Mouse (Mus musculus) 3T3-L1 (cell line): ENCODE measurements around the gene Fibp.

ENCODE experiments used
- DNase-seq: peaks from one replicate; pipeline ENCODE4 v3.0.0-alpha.2; 2015; ENCODE audit warnings: low read depth, low spot score

Gene Fibp

DNA sequence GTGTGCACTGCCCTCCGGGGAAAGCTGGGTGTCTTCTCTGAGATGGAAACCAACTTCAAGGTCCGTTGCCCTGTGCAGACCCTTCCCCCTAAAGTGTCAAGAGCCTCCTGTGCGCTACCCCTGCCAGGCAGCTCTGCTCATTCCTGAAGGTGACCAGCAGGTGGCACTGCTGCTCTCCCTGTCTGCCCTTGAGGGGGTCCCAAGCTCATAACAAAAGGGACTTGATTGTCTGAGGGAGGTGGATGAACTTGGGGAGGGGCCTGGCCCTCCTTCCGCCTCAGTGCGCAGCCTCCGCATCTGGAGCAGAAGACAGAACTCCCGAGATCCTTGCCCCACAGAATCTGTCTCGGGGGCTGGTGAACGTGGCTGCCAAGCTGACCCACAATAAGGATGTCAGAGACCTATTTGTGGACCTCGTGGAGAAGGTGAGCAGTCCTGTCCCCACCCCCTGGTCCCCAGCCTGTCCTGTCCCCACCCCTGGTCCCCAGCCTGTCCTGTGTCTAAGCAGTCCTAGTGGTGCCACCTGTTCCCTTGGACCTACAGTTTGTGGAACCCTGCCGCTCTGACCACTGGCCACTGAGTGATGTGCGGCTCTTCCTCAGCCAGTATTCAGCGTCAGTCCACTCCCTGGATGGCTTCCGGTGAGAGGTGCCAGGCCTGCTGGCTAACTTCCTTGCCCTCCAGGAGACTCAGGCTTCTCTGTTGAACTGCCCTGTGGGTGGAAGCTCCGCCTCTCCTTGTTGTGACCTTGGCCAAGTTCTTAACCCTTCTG lies 3.6 kb downstream of the Fibp start:
- DNase-seq, result peak; percentile 59

DNA sequence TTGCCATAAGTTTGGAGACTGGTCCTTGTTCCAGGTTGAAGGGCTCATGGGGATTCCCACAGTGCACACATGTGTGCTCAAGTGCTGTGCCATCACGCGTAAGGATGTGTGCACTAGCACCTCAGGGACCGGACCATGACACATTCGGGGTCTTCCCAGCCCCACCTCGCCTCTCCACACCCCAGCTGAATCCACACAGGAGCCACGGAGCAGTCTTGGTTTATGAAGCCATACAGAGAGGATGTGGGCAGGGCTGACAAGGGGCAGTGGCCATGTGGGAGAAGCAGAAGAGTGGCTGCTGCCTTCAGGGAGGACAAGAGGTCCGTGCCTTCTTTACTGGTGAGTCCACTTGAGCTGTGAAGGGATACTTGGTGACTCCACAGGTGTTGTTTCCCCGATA lies 4.6 kb downstream of the Fibp start:
- no peak for DNase-seq

DNA sequence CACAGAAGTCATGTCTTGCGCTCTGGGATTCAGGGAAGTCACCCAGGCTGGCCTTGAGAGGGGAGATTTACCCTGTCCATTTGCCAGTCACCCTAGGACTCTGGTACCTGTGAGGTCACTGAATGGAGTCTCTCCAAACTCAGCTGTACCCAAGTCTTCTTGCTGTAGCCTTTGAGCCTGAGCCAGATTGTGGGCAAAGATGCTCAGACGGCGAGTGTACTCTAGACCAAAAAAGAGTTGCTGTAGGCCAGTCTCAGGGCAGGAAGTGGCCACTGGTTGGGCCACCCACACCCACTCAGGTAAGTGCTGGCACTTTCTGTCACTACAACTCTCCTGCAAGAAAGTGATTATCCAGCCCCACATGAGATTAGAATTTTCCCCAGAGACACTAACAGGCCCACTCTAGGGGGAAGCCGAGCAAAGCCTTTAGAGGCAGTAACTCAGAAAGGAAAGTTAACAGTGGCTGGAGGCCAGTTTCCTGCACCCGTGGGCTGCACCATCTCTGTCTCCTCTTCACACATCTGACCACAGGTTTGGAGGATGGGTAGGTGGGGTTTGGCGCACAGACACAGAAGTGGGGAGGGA lies 6.6 kb downstream of the Fibp start:
- DNase-seq, result peak; percentile 84

DNA sequence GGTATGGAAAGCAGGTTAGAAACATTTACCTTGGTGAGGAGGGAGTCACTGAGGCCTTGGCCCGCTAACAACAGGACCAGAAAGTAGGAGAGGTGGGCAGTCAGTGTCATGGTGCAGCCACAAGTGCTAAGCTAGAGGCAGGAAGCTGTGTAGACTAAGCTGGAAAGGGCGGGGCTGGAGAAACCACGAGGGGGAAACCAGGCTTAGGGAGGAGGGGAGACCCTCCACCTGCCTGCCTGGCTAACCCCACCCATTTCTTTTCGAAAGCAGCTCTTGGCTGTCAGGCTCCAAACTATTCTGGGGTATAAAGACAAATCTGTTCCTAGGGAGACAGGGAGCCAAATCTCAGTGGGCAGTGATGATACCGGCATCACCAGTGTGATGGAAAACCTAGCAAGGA lies 8.0 kb downstream of the Fibp start, which contains the start of gene Ctsw:
TSS of gene Ctsw (minus strand) at position 134 of the 400 bp plus-strand sequence.
- DNase-seq, result no peak

DNA sequence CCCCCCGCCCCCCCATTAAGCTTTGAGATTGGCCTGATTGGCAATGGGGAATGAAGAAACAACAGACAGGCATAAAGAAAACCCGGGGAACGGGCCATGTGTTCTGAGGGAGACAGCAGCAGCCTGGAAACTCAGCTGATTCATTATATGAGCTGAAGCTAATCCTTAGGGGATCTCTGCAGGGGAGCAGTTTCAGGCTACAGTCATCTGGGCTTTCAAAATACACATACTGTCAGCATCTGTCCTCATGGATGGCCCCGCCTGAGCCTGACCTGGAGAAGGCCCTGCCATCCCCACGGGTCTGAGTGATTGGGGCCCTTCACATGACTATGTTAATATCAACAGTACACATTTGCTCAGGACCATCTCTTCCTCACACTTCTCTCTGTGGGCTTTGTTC lies 11.4 kb downstream of the Fibp start:
- DNase-seq, result peak; percentile 77

DNA sequence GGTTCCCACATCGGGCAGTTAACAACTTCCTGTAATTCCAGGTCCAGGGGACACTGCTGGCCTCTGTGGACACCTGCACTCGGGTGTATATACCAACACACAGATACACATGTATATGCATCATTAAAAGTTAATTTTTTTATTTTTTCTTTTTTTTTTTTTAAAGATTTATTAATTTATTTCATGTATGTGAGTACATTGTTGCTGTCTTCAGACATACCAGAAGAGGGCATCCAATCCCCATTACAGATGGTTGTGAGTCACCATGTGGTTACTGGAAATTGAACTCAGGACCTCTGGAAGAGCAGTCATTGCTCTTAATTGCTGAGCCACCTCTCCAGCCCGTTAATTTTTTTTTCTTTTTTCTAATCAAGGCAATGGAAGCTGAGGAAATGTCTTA lies 12.4 kb downstream of the Fibp start:
- peak; percentile 71 for DNase-seq

DNA sequence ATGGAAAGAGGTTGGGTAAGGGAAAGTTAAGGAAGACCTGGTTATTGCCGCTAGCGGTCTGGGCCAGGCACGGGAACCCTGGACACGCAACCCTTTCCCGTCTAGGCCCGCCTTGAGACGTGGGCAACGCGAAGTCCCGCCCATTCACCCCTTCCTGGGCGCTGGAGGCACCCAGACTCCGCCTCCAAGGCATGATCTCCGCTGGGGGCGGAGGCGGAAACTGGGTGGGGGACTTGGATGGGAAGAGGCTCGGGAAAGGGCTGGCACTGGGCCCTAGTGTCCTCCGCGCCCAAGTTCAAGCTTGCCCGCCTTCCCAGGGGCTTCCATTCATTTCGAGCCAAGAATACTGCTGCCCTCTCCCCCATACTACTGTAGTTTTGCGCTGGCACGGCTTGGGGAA lies 13.3 kb downstream of the Fibp start, which contains the start of gene Efemp2:
TSS of gene Efemp2 (plus strand) at position 235 of the 400 bp plus-strand sequence.
- peak; percentile 95 for DNase-seq

DNA sequence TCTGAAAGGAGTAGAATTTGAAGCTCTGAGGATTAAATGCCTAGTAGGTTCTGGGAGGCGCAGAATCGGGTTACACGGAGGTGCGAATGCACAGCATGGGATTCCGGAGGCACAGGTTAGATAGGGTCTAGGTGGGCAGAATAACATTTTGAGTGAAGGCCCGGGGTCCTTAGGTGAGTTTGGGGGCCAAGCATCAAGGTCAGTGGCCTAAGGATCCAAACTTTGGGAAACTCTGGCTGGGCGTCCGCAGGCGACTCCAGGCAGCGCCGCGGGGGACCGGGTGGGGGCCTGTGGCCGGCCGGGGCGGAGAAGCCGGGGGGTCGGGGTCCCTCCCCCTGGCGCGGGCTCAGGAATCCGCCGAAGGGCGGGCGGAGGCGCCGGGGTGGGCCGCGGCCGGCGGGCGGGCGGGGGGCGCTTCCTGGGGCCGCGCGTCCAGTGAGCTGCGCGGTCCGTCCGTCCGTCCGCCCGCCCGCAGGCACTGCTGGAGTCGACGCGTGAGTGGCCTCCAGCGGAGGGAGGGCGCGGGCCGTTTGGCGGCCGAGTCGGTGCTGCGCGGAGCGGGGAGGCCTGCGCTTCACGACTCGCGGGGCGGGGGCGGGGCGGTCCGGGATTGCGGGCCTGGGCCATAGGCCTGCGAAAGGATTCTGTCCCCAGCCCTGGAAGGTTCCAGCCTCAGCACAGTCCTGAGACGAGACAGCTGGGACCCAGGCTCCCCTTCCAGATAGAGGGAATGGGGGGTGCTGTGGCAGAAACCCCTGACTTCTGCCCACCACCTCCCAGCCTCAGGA lies 14.1 kb downstream of the Fibp start:
- peak; percentile 65 for DNase-seq

DNA sequence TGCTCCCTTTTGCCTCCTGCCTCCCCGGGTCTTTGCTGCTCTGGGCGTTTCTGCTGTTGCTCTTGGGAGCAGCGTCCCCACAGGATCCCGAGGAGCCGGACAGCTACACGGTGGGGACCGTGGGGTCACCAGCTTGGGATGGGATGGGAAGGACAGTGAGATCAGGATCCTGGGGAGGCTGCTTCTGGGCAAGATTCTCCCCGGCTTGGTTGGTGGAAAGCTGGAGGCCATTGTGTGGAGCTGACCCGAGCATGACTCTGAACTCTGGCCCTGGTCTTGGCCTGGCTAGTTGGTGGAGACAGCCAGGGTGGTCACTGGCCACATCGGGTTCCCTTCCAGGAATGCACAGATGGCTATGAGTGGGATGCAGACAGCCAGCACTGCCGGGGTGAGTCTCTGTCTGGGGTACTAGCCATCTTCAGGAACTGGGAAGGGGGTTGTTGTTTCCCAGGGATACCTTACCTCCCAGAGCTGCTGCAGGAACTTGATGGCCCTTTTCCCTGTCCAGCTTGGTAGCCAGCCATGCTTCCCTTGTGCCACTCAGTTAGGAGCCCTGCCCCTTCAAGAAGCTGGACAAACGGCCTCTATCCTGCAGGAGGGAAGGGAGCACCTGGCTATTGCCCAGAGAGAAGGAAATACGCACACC lies 14.8 kb downstream of the Fibp start:
- peak; percentile 58 for DNase-seq

DNA sequence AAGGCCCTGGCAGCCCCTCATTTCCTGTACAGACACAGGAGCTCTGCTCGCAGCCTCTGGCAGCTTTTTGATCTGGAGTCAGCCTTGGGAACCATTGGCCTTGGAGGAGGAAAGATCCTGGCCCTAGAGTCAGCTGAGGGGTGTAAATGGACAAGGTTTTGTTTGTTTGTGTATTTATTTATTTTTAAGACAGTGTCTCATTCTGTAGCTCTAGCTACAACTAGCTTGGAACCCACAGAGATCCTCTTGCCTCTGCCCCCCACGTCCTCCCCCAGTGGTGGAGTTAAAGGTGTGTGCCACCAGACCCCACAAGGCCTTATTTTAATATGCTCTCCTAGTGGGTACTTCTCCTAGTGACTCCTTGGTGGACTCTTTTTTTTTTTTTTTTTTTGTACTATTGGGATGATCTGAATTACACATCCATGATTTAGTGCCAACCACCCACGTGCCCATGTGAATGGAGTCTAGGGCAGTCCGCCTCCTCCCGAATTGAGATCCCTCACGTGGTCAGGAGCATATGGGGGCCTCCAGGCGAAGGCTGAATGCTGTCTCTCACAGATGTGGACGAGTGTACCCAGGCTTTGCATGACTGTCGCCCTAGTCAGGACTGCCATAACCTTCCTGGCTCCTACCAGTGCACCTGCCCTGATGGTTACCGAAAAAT lies 16.7 kb downstream of the Fibp start:
- no peak for DNase-seq

DNA sequence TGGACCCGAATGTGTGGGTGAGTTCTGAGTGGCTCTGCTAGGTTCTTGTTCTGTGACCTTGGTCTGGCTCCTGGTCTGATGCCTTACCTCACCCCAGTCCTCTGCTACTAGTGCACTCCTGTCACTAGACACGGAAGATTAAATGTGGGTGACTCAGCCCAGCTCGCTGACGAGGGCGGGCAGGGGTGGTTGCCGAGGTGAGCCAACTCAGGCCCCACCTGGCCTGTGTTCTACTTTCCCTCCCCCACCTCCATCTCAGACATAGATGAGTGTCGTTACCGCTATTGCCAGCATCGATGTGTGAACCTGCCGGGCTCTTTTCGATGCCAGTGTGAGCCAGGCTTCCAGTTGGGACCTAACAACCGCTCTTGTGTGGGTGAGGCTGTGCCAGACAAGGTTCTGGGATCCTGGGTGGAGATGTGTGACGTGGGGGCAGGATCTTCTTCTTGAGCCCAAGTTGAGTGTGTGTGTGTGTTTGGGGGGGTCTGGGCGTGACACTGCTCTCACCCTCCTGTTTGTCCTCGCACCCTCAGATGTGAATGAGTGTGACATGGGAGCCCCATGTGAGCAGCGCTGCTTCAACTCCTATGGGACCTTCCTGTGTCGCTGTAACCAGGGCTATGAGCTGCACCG lies 17.4 kb downstream of the Fibp start:
- no peak for DNase-seq

DNA sequence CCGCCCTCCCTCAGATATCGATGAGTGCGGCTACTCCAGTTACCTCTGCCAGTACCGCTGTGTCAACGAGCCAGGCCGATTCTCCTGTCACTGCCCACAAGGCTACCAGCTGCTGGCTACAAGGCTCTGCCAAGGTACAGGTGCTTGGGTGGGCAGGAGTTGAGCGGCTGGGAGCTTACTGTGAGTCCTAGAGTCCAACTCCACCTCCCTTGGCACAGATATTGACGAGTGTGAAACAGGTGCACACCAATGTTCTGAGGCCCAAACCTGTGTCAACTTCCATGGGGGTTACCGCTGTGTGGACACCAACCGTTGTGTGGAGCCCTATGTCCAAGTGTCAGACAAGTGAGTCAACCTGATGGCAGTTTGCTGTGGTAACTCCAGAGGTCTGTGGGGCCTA lies 19.6 kb downstream of the Fibp start:
- no peak for DNase-seq

DNA sequence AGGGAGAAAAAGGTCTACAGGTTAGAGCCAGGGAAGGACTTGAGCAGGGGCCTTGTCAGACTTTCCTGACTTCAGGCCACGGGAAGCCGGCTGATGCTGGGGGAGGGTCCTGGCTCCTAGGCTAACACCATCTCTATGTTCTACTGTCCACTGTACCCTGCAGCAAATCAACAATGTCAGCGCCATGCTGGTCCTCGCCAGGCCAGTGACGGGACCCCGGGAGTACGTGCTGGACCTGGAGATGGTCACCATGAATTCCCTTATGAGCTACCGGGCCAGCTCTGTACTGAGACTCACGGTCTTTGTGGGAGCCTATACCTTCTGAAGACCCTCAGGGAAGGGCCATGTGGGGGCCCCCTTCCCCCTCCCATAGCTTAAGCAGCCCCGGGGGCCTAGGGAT lies 21.0 kb downstream of the Fibp start:
- DNase-seq, result no peak

DNA sequence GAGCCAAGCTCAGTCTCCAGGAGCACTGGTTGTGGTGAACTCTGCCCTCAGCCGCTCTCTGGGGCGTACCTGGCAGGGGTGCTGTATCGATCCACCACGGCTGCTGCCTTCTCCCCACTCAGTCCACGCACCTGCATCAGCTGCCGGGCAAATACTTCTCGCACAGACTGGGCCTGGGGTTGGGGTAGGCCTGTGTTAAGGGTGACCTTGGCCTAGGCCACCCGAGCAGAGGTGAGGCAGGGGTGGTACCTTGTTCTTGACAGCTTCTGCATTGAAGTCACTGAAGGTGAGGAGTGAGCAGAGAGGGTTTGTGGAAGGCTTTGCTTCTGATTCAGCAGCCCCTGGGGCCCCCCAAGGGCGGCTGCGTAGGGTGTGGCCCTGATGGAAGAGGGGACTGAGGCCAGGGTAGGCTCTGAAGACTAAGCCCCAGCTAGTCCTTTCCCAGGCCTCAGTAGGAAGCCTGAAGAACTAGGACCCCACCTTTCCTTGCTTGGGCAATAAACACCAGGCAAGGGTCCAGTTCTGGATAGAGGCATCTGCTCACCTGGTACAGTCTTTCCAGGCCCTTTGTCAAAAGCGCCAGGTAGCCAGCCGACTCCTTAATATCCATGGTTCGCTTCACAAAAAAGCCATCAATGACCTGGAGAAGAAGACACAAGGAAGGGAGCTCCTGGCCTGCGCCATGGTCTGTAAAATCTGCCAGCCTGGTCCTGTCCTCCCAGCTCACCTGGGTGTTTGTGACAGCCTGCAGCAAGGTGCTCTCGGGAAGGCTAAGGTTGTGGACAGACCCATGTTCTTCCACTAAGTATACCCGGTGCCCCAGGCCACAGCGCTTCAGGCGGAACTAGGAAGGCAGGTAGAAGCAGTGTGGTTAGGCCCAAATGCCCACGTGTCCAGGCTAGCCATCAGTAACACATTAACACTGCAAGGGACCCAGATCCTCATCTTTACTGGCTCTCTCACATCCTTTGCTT lies 23.3 kb downstream of the Fibp start:
- no peak for DNase-seq

DNA sequence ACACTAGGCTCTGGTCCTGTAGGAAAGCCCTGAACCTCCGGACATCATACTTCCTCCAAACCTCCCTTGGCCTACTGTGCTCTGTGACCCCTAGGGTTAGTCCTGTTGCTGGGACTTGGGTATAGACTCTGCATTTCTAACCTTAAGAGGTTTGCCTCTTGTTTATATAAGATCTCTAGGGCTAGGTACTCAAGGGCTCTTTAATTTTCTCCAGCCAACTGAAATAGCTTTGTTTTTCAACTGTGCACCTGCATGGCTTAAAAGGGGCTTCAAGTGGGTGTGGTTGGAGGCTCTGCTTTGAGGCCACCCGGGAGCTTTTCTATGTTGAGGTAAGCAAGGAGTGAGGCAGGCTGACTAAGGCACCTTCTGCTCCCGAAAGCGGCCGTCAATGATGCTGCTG lies 24.1 kb downstream of the Fibp start:
- no peak for DNase-seq

DNA sequence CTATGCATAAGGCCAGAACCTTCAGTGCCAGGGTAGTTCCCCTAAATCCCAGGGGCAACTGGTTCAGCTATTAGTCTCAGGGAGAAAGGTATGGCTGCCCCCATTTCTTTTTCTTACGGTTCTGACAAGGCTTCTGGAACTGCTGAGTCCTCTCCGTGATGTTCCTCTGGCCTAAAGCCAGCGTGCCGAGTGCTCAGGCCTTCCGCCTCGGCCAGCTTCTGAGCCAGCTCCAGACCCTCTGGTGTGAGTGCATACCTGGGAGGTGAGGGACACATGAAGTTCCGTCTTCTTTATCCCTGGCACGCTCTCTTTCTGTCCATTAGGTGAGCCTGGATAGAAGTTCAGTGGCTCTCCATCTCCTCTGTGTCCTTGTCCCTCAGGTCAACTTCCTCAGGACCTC lies 25.0 kb downstream of the Fibp start:
- DNase-seq, result no peak

DNA sequence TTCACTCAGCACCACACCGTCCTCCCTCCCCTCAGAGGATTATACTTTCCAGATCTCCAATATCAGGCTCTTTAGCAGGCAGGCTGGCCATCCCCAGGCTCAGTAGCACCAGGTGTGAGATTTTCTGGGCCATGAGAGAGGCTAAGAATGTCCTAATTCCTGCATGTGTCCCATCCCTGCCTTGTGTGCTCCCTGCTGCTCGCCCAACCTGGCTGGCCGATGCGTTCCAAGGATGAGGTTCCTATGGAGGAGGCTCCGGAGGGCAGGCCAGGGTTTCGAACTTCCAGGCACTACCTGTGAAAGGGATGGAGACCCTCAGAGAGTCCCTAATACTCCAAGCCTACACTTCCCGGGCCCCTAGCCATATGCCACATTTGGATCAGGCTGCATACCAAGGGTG lies 25.4 kb downstream of the Fibp start:
- no peak for DNase-seq

DNA sequence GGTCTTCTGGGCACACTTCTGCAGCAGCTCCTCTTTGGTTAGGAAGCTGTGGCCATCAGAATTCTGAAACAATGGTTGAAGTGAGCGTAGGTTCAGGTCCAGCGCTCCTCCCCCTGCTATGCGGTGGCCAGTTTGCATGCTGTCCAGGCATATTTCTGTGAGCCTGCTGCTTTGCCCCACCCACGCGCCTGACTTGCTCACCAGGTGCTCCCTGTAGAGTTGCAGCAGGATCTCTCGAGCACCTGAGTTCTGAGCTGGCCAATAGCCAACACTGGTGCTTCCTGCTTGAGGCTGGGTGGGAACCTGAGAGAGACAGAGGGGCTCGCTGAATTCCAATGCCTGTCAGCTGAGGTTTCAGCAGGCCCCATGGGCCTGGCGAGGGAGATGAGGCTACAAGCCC lies 25.9 kb downstream of the Fibp start:
- DNase-seq, result no peak

DNA sequence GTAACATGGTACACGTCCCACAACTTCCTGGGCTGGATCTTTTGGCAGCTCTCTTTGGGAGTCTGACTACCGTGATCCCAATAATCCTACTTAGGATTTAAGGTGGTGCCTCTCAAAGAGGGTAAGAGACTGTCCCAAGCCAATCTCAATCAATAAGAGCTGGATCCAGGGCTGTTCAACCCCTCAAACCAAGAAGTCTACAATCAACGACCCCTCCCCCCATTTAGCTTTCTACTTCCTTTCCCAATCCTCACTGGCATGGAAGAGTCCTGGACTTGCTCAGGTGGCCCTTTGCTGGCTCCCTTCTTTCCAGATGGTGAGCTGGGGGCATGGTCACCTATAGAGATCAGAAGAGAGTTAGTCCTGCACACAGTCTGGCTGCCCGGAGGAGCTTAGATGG lies 26.4 kb downstream of the Fibp start:
- no peak for DNase-seq
